Mouse (Mus musculus) brain, embryonic 14.5 days (tissue): Measurements from ENCODE around the gene Hs3st4.

Source experiments
- CTCF ChIP-seq: fragments of 200-500 bp; IDR thresholded peaks from 2 replicates; pipeline ENCODE4 v1.5.1; 2012; ENCODE audit warnings: inconsistent platforms, mild to moderate bottlenecking, moderate library complexity, borderline replicate concordance; ENCODE audit not compliant: insufficient read depth, insufficient read length; ENCODE audit errors: extremely low read depth
- POLR2A ChIP-seq: fragments of 200-500 bp; IDR thresholded peaks from 2 replicates; pipeline ENCODE4 v1.6.1; 2012; ENCODE audit warnings: mild to moderate bottlenecking, inconsistent platforms, borderline replicate concordance; ENCODE audit not compliant: poor library complexity, insufficient read depth, insufficient read length, severe bottlenecking; ENCODE audit errors: extremely low read depth

- no peak for TF ChIP-seq POLR2A
- TF ChIP-seq CTCF, result no peak
These were observed 389.6 kb downstream of the Hs3st4 start for GRCm38 (mm10) chr7:124372297-124372696.
